Mouse (Mus musculus): ENCODE data around the gene Chst14. TPM values are rescaled to one million over a fixed set of nuclear protein-coding genes. Genes with fewer than 3 reads are reported as not detected.

The Chst14 gene
- polyA plus RNA-seq, 1 experiment from 2014 or later: 6.9 TPM

- Histone ChIP-seq H3K36me3 (no peaks in the 10 kb centered on the region), H3K9ac (no peak overlapping the region), H3K4me1 (replicated peaks) (peaks cover 59% of the 10 kb centered on the region), H3K4me3 (no peak overlapping the region), H3K4me2 (no peak overlapping the region), H3K27ac (no peak overlapping the region), H3K27me3 (no peaks in the 10 kb centered on the region), H3K9me3 (no peaks in the 10 kb centered on the region)
- ATAC-seq (ENCODE audit: low FRiP score): no peak
- WGBS: 83% methylated on average over 7 of the region's 7 CpGs
Observed at GRCm38 (mm10) chr2:118910605-118911278, 15.6 kb upstream of the Chst14 start.

GRCm38 (mm10) chr2:118912706-118913105 lies 13.6 kb upstream of the Chst14 start:
- H3K9me3 ChIP-seq: no peaks in the 10 kb centered on the region
- peaks cover 57% of the 10 kb centered on the region for H3K4me1 ChIP-seq (replicated peaks)
- no peak for ATAC-seq (ENCODE audit: low FRiP score)
- no peak overlapping the region for H3K4me2 ChIP-seq
- H3K4me3 ChIP-seq: no peak overlapping the region
- H3K36me3 ChIP-seq: peaks cover 17% of the 10 kb centered on the region
- no peaks in the 10 kb centered on the region for H3K27me3 ChIP-seq
- H3K27ac ChIP-seq: no peak overlapping the region
- peak overlapping the region; percentile 29; the same call in 1 of the 2 replicates for H3K9ac ChIP-seq
- WGBS: 79% methylated on average over 8 of the region's 8 CpGs

DNA sequence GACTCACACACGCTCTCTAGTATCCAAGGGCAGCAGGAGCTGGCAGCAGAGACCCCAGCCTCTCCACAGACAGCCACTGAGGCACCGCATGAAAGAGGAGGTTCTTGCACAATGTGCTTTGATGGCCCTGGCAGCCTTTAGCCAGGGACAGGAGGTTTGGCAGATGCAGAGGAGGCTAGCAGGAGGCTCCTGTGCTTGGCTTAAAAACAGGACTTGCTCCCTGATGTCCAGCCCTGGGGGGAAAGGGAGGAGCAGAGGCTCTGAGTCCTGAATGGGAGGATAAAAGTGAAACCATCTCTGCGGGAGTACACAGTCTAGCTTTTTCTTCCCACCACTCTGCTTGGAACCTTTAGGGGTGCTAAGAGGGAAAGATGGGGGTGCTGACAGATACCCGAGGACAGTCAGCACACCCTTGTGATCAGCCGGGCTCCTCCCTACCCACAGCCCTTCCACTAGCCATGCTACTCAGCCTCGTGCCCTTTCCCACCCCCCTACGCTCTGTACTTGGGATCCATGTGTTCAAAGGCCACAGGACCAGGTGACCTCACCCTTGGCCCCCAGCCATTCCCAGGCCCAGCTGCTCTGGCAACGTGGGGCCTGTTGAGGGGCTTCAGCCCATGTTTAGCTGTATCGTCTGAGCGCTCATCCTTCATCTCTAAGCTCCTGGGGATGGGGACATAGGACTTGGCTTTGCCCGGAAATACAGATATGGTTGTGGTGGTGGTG lies 12.6 kb upstream of the Chst14 start:
- Histone ChIP-seq H3K27ac (no peak overlapping the region), H3K36me3 (peaks cover 25% of the 10 kb centered on the region), H3K4me1 (replicated peaks) (peaks cover 57% of the 10 kb centered on the region), H3K4me2 (no peak overlapping the region), H3K9me3 (no peaks in the 10 kb centered on the region), H3K27me3 (no peaks in the 10 kb centered on the region), H3K9ac (no peak overlapping the region), H3K4me3 (no peak overlapping the region)
- no peak for ATAC-seq (ENCODE audit: low FRiP score)
- 61% methylated on average over 11 of the region's 11 CpGs for WGBS

DNA sequence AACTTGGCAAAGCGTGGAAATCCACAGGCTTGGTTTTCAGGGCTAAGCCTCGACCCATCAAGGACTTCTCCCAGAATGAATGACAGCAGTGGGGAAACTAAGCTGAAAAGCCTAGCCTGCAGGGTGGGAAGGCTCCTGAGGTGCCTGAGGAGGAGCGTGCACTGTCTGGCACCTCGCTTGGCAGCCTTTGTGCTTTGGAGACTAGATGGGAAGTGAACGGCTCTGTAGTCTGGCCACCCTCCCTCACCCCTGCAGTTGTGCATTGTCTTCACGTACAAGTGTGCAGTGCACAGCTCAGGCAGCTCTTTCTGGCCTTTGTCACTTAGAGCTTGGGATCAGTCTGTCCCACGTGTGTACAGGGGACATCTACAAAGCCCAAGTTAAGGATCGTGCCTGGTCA lies 11.6 kb upstream of the Chst14 start:
- H3K4me1 ChIP-seq (replicated peaks): peaks cover 54% of the 10 kb centered on the region
- 23% methylated on average over 8 of the region's 8 CpGs for WGBS
- no peak overlapping the region for H3K27ac ChIP-seq
- no peaks in the 10 kb centered on the region for H3K27me3 ChIP-seq
- H3K36me3 ChIP-seq: peaks cover 33% of the 10 kb centered on the region
- no peak overlapping the region for H3K9ac ChIP-seq
- ATAC-seq (ENCODE audit: low FRiP score): no peak
- no peak overlapping the region for H3K4me3 ChIP-seq
- H3K4me2 ChIP-seq: no peak overlapping the region
- no peaks in the 10 kb centered on the region for H3K9me3 ChIP-seq

DNA sequence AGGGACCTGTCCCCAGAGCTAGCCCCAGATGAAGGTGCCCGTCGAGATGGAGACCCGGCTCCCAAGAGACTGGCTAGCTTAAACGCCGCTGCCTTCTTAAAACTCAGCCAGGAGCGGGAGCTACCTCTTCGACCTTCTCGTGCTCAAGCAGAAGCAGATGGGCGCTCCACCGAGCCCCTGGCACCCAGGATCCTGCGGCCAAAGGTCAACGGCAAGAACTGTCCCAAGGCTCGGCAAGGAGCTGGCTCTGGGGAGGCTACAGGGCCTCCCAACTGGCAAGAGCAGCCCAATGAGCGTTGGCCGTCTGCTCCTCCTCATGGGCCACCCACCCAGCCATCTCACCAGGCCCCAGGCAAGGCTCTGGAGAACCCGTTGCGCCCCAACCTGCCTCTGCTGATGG lies 9.9 kb upstream of the Chst14 start:
- H3K4me1 ChIP-seq (replicated peaks): peaks cover 42% of the 10 kb centered on the region
- ATAC-seq (ENCODE audit: low FRiP score): no peak
- H3K27me3 ChIP-seq: no peaks in the 10 kb centered on the region
- H3K4me2 ChIP-seq: no peak overlapping the region
- no peak overlapping the region for H3K4me3 ChIP-seq
- 93% methylated on average over 17 of the region's 17 CpGs for WGBS
- H3K9me3 ChIP-seq: no peaks in the 10 kb centered on the region
- no peak overlapping the region for H3K27ac ChIP-seq
- H3K9ac ChIP-seq: no peak overlapping the region
- peaks cover 51% of the 10 kb centered on the region for H3K36me3 ChIP-seq

DNA sequence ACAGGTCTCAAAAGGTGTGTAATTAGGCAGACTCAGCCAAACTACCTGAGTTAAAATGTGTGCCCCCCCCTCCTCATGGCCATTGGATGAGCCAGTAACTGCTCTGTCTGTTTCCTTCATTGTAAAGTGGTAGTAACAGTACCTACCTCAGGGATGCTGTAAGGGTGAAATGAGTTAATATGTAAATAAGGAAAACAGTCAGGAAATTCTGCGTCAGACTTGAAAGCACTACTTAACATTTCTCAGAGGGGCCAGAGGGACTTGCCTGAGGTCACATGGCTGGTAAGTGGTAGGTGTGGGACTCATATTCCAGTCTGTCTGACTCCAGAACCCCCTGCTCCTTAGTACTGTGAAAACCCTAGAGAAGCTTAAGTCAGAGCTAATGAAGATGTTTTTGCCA lies 7.8 kb upstream of the Chst14 start:
- 54% methylated on average over 1 of the region's 1 CpGs for WGBS
- H3K4me1 ChIP-seq (replicated peaks): peaks cover 23% of the 10 kb centered on the region
- no peaks in the 10 kb centered on the region for H3K27me3 ChIP-seq
- H3K27ac ChIP-seq: no peak overlapping the region
- H3K4me2 ChIP-seq: no peak overlapping the region
- H3K36me3 ChIP-seq: peaks cover 72% of the 10 kb centered on the region
- H3K9ac ChIP-seq: no peak overlapping the region
- ATAC-seq (ENCODE audit: low FRiP score): no peak
- no peaks in the 10 kb centered on the region for H3K9me3 ChIP-seq
- H3K4me3 ChIP-seq: no peak overlapping the region

DNA sequence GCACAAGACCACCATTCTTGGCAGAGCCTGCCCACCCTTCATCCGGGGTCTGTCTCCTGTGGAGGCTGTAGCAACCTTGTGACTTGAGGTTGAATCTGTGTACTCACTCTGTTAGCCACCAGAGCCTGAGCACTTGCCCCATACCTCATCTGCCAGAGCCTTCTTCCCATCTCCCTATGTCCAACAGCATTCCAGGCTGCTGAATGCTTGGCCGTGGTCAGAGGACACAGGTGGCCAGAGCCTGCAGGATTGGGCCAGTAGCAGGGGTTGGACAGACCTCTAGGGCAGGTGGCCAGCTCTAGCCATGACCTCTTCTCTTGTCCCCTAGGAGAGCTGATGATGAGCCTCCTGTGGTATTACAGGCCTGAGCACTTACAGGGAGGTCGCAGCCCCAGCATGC lies 5.9 kb upstream of the Chst14 start:
- Histone ChIP-seq H3K27me3 (no peaks in the 10 kb centered on the region), H3K4me2 (no peak overlapping the region), H3K9me3 (no peaks in the 10 kb centered on the region), H3K27ac (no peak overlapping the region), H3K36me3 (peaks cover 77% of the 10 kb centered on the region), H3K4me1 (replicated peaks) (0 out of 2 replicates have a peak, but pooled peaks cover 6% of the 10 kb centered on the region), H3K4me3 (no peak overlapping the region), H3K9ac (no peak overlapping the region)
- ATAC-seq (ENCODE audit: low FRiP score): no peak
- 82% methylated on average over 3 of the region's 3 CpGs for WGBS

GRCm38 (mm10) chr2:118925952-118926351 lies 344 bp upstream of the Chst14 start:
- peak; percentile 49 for ATAC-seq (ENCODE audit: low FRiP score)
- H3K4me2 ChIP-seq: peak overlapping the region; percentile 89
- peaks cover 35% of the 10 kb centered on the region for H3K36me3 ChIP-seq
- no peak overlapping the region for H3K27ac ChIP-seq
- H3K9ac ChIP-seq: peak overlapping the region; percentile 81
- no peaks in the 10 kb centered on the region for H3K27me3 ChIP-seq
- peak overlapping the region; percentile 59 for H3K4me3 ChIP-seq
- H3K9me3 ChIP-seq: no peaks in the 10 kb centered on the region
- peaks cover 27% of the 10 kb centered on the region for H3K4me1 ChIP-seq (replicated peaks)
- 0% methylated on average over 6 of the region's 6 CpGs for WGBS

DNA sequence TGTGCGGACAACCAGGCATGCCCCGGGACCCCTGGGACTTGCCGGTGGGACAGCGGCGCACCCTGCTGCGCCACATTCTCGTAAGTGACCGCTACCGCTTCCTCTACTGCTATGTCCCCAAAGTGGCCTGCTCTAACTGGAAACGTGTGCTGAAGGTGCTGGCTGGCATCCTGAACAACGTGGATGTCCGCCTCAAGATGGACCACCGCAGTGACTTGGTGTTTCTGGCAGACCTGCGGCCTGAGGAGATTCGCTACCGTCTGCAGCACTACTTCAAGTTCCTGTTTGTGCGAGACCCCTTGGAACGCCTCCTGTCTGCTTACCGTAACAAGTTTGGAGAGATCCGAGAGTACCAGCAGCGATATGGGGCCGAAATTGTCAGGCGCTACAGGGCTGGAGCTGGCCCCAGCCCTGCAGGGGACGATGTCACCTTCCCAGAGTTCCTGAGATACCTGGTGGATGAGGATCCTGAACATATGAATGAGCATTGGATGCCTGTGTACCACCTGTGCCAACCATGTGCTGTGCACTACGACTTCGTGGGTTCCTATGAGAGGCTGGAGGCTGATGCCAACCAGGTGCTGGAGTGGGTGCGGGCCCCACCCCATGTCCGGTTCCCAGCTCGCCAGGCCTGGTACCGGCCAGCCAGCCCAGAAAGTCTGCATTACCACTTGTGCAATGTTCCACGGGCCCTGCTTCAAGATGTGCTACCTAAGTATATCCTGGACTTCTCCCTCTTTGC lies 873 bp downstream of the Chst14 start:
- no peaks in the 10 kb centered on the region for H3K9me3 ChIP-seq
- peaks cover 23% of the 10 kb centered on the region for H3K36me3 ChIP-seq
- peak overlapping the region; percentile 89 for H3K4me2 ChIP-seq
- no peak overlapping the region for H3K27ac ChIP-seq
- H3K9ac ChIP-seq: peak overlapping the region; percentile 81
- H3K27me3 ChIP-seq: no peaks in the 10 kb centered on the region
- H3K4me3 ChIP-seq: peak overlapping the region; percentile 59
- WGBS: 35% methylated on average over 31 of the region's 31 CpGs
- ATAC-seq (ENCODE audit: low FRiP score): no peak
- peaks cover 27% of the 10 kb centered on the region for H3K4me1 ChIP-seq (replicated peaks)

DNA sequence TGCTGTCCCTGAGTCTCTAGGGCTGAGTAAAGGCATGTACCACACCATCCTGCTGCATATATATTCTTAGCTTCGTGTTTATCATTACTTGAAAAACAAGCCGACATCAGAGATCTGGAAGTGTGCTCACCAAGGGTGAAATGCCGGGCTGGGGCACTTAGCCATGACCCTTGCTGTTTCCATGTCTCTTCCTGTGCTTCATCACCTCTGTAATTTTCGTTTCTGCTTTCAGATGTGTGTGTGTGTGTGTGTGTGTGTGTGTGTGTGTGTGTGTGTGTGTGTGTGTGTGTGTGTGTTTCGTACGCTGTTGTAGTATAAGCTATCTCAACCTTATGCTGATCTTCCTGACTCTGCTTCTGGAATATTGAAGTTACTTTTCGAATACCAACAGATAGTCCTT lies 15.0 kb downstream of the Chst14 start:
- no peak for ATAC-seq (ENCODE audit: low FRiP score)
- WGBS: 75% methylated on average over 6 of the region's 7 CpGs
- no peak overlapping the region for H3K4me3 ChIP-seq
- no peak overlapping the region for H3K4me2 ChIP-seq
- H3K9ac ChIP-seq: no peak overlapping the region
- H3K36me3 ChIP-seq: no peaks in the 10 kb centered on the region
- H3K27me3 ChIP-seq: 0 out of 2 replicates have a peak, but pooled peaks cover 3% of the 10 kb centered on the region
- H3K27ac ChIP-seq: no peak overlapping the region
- no peaks in the 10 kb centered on the region for H3K9me3 ChIP-seq
- no peaks in the 10 kb centered on the region for H3K4me1 ChIP-seq (replicated peaks)

- ATAC-seq (ENCODE audit: low FRiP score): no peak
- 88% methylated on average over 6 of the region's 6 CpGs for WGBS
Observed at GRCm38 (mm10) chr2:118943232-118943631, 16.9 kb downstream of the Chst14 start.

GRCm38 (mm10) chr2:118948818-118949217 lies 22.5 kb downstream of the Chst14 start:
- H3K36me3 ChIP-seq: no peaks in the 10 kb centered on the region
- no peaks in the 10 kb centered on the region for H3K9me3 ChIP-seq
- ATAC-seq (ENCODE audit: low FRiP score): no peak
- WGBS: 88% methylated on average over 4 of the region's 4 CpGs
- no peak overlapping the region for H3K27ac ChIP-seq
- no peaks in the 10 kb centered on the region for H3K27me3 ChIP-seq
- no peak overlapping the region for H3K4me2 ChIP-seq
- H3K9ac ChIP-seq: no peak overlapping the region
- H3K4me1 ChIP-seq (replicated peaks): no peaks in the 10 kb centered on the region
- H3K4me3 ChIP-seq: no peak overlapping the region

More at GRCm38 (mm10) chr2:118943232-118943631, 16.9 kb downstream of the Chst14 start:
- Histone ChIP-seq H3K36me3 (no peaks in the 10 kb centered on the region), H3K27me3 (0 out of 2 replicates have a peak, but pooled peaks cover 3% of the 10 kb centered on the region), H3K4me2 (no peak overlapping the region), H3K9ac (no peak overlapping the region), H3K27ac (no peak overlapping the region), H3K4me1 (replicated peaks) (no peaks in the 10 kb centered on the region), H3K9me3 (no peaks in the 10 kb centered on the region), H3K4me3 (no peak overlapping the region)
